Mouse (Mus musculus) embryonic facial prominence, embryonic 14.5 days (tissue): ENCODE data around the gene Ugt1a9. TPM values are rescaled to one million over a fixed set of nuclear protein-coding genes. Genes with fewer than 3 reads are reported as not detected.
A peak's percentile ranks its signal among the peaks of the same experiment; 100 is the strongest.
"Not testable (repeated sequence)": the region's sequence is repeated elsewhere in the genome, so short reads cannot be mapped to it uniquely, and the experiment has no call there.

Experiments used
- ATAC-seq: fragments of 200-750 bp; cut with Nextera tagmentation; 2 replicates; pipeline ENCODE4 v1.8.0; 2017; ENCODE audit warnings: low read depth, moderate number of reproducible peaks, moderate TSS enrichment
- DNase-seq: peaks from one replicate; pipeline ENCODE4 v3.0.0-alpha.2; 2015; ENCODE audit warnings: low spot score
- H3K27ac ChIP-seq: fragments of 300-500 bp; sonication (generic); replicated peaks from 2 replicates; pipeline ENCODE4 v1.5.1; 2014; ENCODE audit warnings: low read depth, mild to moderate bottlenecking, low read length, moderate library complexity
- H3K27me3 ChIP-seq: fragments of 300-500 bp; sonication (generic); replicated peaks from 2 replicates; pipeline ENCODE4 v1.6.1; 2014; ENCODE audit warnings: low read length; ENCODE audit not compliant: control insufficient read depth, insufficient read depth
- H3K36me3 ChIP-seq: fragments of 300-500 bp; sonication (generic); 2 replicates; pipeline ENCODE4 v1.6.1; 2014; ENCODE audit warnings: low read length, mixed read lengths; ENCODE audit not compliant: control insufficient read depth, insufficient read depth
- H3K4me1 ChIP-seq: fragments of 300-500 bp; sonication (generic); 2 replicates; pipeline ENCODE4 v1.6.1; 2014; ENCODE audit warnings: antibody characterized with exemption, low read length; ENCODE audit not compliant: control insufficient read depth, insufficient read depth
- H3K4me2 ChIP-seq: fragments of 300-500 bp; sonication (generic); 2 replicates; pipeline ENCODE4 v1.6.1; 2014; ENCODE audit warnings: low read depth, mild to moderate bottlenecking, low read length, moderate library complexity, mixed read lengths
- H3K4me3 ChIP-seq: fragments of 300-500 bp; sonication (generic); 2 replicates; pipeline ENCODE4 v1.5.1; 2014; ENCODE audit warnings: low read depth, mild to moderate bottlenecking, low read length
- H3K9ac ChIP-seq: fragments of 300-500 bp; sonication (generic); 2 replicates; pipeline ENCODE4 v1.6.1; 2014; ENCODE audit warnings: low read depth, mild to moderate bottlenecking, low read length, moderate library complexity, mixed read lengths
- H3K9me3 ChIP-seq: fragments of 300-500 bp; sonication (generic); 2 replicates; pipeline ENCODE4 v1.6.1; 2016; ENCODE audit warnings: low read length; ENCODE audit not compliant: control insufficient read depth
- WGBS: fragments of 180-500 bp; shearing (Covaris S2); extraction: QIAGEN DNeasy Blood & Tissue Kit; methylation state at CpG from one replicate; pipeline ENCODE4 v1.1.7; 2014; 5-methylcytosine and 5-hydroxymethylcytosine counted together
- polyA plus RNA-seq: library from polyadenylated mRNA; unstranded; fragments of >200 nt; fragmentation: Nextera tagmentation; extraction: Ambion mirVana; gene quantifications from 2 replicates; pipeline ENCODE4 v1.2.1, GENCODE M21; 2014

Gene Ugt1a9
- polyA plus RNA-seq, 1 experiment from 2014 or later, result not detected

DNA sequence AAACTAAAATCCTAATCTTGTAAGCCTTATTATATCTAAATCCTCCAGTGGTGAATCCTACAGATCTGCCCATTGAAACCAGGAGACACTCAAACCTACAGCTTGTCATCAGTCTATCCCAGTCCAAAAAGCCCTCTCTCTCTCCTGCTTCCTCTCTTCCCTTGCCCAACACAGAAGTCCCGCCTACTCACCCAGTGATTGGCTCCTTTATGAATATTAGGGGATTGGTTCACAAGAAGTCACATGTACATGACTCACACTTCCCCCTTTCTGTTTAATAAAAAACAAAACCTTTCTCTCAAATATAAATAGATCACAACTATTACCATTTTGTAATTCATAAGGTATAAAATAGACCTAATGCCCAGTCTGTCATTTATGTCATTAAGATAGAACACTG is 6.5 kb downstream of the Ugt1a9 start:
- Histone ChIP-seq H3K4me2 (no peak overlapping the region), H3K9me3 (no peaks in the 10 kb centered on the region), H3K36me3 (no peaks in the 10 kb centered on the region), H3K4me1 (no peaks in the 10 kb centered on the region), H3K9ac (no peak overlapping the region), H3K27ac (no peak overlapping the region), H3K27me3 (no peaks in the 10 kb centered on the region), H3K4me3 (no peak overlapping the region)
- no peak for DNase-seq
- 90% methylated on average over 1 of the region's 1 CpGs for WGBS
- ATAC-seq, result no peak

- Histone ChIP-seq H3K4me2 (no peak overlapping the region), H3K36me3 (no peaks in the 10 kb centered on the region), H3K9me3 (no peaks in the 10 kb centered on the region), H3K4me1 (no peaks in the 10 kb centered on the region), H3K27me3 (no peaks in the 10 kb centered on the region), H3K27ac (no peak overlapping the region), H3K9ac (no peak overlapping the region), H3K4me3 (no peak overlapping the region)
- DNase-seq, result no peak
- 90% methylated on average over 1 of the region's 1 CpGs for WGBS
- no peak for ATAC-seq
These were observed 11.1 kb downstream of the Ugt1a9 start for GRCm38 (mm10) chr1:88081670-88082069.

DNA sequence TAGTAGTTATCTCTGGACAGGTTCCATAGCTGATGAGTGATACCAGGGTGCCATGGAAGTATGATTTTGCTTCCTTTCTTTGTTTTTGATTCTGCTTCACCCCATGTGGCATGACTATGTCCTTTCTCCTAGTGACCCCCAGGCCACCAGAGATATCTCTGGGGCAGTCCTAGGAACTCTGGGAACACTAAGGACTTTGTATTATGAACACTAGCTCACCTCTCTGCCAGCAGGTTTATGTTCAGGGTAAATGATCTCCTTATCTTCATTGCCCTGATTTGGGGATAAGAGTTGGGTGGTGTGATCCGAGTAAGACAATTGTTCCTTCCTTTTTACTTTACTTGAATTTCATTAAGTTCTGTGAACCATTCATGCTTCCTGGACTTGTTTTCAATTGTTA is 15.5 kb downstream of the Ugt1a9 start:
- 77% methylated on average over 1 of the region's 1 CpGs for WGBS
- Histone ChIP-seq H3K36me3 (no peaks in the 10 kb centered on the region), H3K9me3 (no peaks in the 10 kb centered on the region), H3K4me3 (no peak overlapping the region), H3K4me1 (no peaks in the 10 kb centered on the region), H3K27me3 (no peaks in the 10 kb centered on the region), H3K9ac (no peak overlapping the region), H3K4me2 (no peak overlapping the region), H3K27ac (no peak overlapping the region)
- ATAC-seq, result no peak
- no peak for DNase-seq

- Histone ChIP-seq H3K9ac (no peak within 1 kb of the TSS), H3K9me3 (no peaks in the 10 kb centered on the region), H3K4me2 (no peak within 1 kb of the TSS), H3K27ac (no peak within 1 kb of the TSS), H3K27me3 (no peaks in the 10 kb centered on the region), H3K4me1 (no peaks in the 10 kb centered on the region), H3K36me3 (no peaks in the 10 kb centered on the region), H3K4me3 (no peak within 1 kb of the TSS)
- ATAC-seq (no peak), DNase-seq (no peak)
- 68% methylated on average over 3 of the region's 3 CpGs for WGBS
These were observed 16.9 kb downstream of the Ugt1a9 start, which contains the start of gene Ugt1a8 for GRCm38 (mm10) chr1:88087513-88087912. Ugt1a8 (plus strand) TSS chr1:88087813.

DNA sequence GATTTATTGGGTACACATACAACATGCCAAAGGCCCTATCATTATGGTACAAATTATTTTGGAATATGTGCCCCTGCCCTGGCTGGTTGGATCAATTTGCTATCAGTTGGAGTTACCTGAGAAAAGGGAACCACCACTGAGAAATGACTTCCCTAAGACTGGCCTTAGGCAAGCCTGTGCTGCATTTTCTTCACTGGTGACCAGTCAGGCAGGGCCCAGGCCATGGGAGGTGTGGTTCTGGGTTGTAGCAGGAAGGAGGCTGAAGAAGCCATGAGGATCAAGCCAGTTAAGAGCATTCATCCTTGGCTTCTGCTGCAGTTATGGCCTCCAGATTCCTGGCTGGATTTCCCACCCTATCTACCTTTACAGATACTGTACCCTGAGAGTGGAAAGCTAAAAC is 21.7 kb downstream of the Ugt1a9 start:
- Histone ChIP-seq H3K4me1 (peaks cover 5% of the 10 kb centered on the region; the same call in 1 of the 2 replicates), H3K4me2 (no peak overlapping the region), H3K4me3 (no peak overlapping the region), H3K9me3 (no peaks in the 10 kb centered on the region), H3K9ac (no peak overlapping the region), H3K36me3 (no peaks in the 10 kb centered on the region), H3K27me3 (no peaks in the 10 kb centered on the region), H3K27ac (no peak overlapping the region)
- ATAC-seq (no peak), DNase-seq (no peak)

DNA sequence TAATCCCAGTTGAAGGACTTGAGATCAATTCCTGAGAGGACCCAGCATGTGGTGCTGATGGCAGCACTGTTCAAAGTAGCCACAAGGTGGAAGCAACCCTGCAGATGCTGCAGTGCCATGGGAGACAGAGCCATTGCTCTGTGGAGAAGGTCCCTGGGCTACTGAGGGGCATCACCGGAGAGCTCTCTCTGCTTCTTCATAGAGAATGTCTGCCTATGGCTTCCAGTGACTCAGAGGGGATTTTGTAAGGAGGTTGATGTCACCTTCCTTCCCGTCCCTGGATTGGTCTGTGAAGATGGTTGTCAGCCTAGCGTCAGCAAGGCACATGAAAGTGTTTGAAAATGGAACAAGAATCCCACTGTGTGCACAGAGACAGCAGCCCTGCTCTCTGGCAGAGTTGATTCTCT is 23.7 kb downstream of the Ugt1a9 start:
- DNase-seq, H3K9ac ChIP-seq, H3K27me3 ChIP-seq, H3K4me1 ChIP-seq, H3K9me3 ChIP-seq, H3K36me3 ChIP-seq, ATAC-seq, H3K4me3 ChIP-seq, H3K4me2 ChIP-seq: not testable (repeated sequence)
- 0 out of 2 replicates have a peak overlapping the region, but pooled peaks have one; percentile 80 for H3K27ac ChIP-seq
- 74% methylated on average over 3 of the region's 3 CpGs for WGBS

GRCm38 (mm10) chr1:88094941-88095492 is 24.4 kb downstream of the Ugt1a9 start, which contains the start of gene Ugt1a7c:
Ugt1a7c (plus strand) TSS chr1:88095062.
- Histone ChIP-seq H3K9ac (no peak within 1 kb of the TSS; the same call in 1 of the 2 replicates), H3K36me3 (no peaks in the 10 kb centered on the region), H3K27ac (peak within 1 kb of the TSS; percentile 80), H3K4me2 (peak within 1 kb of the TSS; percentile 36; the same call in 1 of the 2 replicates), H3K4me3 (no peak within 1 kb of the TSS), H3K4me1 (peaks cover 5% of the 10 kb centered on the region; the same call in 1 of the 2 replicates), H3K9me3 (no peaks in the 10 kb centered on the region), H3K27me3 (no peaks in the 10 kb centered on the region)
- 30% methylated on average over 10 of the region's 10 CpGs for WGBS
- peak; percentile 61 for DNase-seq
- no peak for ATAC-seq

DNA sequence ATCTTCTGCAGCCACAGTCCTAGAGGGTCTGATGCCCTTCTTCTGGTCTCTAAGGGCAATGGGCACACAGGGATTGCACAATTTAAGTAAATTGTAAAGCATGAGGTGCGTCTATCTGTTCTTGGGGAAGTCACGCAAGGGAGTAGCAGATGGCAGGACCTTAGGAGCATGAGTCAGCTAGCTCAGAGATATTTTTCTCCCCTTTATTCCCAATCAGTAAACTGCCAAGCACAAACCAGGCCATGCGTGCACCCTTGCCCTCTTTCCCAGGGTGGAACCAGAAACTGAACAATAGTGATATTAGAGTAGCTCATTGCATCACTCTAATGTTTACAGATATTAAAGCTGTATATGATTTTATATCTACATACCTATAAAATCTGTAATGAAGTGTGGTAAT is 27.9 kb downstream of the Ugt1a9 start:
- 93% methylated on average over 3 of the region's 3 CpGs for WGBS
- H3K36me3 ChIP-seq, H3K9ac ChIP-seq, ATAC-seq, H3K27ac ChIP-seq, H3K4me2 ChIP-seq, H3K9me3 ChIP-seq, DNase-seq, H3K27me3 ChIP-seq, H3K4me3 ChIP-seq, H3K4me1 ChIP-seq: not testable (repeated sequence)

- DNase-seq, H3K36me3 ChIP-seq, H3K4me3 ChIP-seq, H3K27me3 ChIP-seq, H3K27ac ChIP-seq, H3K9me3 ChIP-seq, ATAC-seq, H3K4me1 ChIP-seq, H3K4me2 ChIP-seq, H3K9ac ChIP-seq: not testable (repeated sequence)
- WGBS, result 75% methylated on average over 2 of the region's 2 CpGs
These were observed 29.1 kb downstream of the Ugt1a9 start for GRCm38 (mm10) chr1:88099691-88100090.
